Mouse (Mus musculus) kidney, postnatal 4 days (tissue): ENCODE measurements around the gene Tsc2.
A peak's percentile ranks its signal among the peaks of the same experiment; 100 is the strongest.
"Not testable (repeated sequence)": the region's sequence is repeated elsewhere in the genome, so short reads cannot be mapped to it uniquely, and the experiment has no call there.

Experiments used
- DNase-seq, 2 experiments: peaks; one replicate each; pipeline ENCODE4 v3.0.0; 2021; ENCODE audit warnings: mixed read lengths in 2 of 2

Gene Tsc2

GRCm38 (mm10) chr17:24632167-24632812, at the start of gene Tsc2, which contains the start of gene Nthl1:
Gene Tsc2, minus strand, starts transcription at chr17:24632630.
Gene Nthl1, plus strand, starts transcription at chr17:24632680.
- peak; percentile 88 to 93 for DNase-seq

GRCm38 (mm10) chr17:24677500-24678080, 45.2 kb upstream of the Tsc2 start:
- no peak for DNase-seq

GRCm38 (mm10) chr17:24676877-24677276, 44.4 kb upstream of the Tsc2 start:
- DNase-seq: no peak

GRCm38 (mm10) chr17:24676187-24676586, 43.8 kb upstream of the Tsc2 start:
- peak; percentile 82 to 86 for DNase-seq

DNA sequence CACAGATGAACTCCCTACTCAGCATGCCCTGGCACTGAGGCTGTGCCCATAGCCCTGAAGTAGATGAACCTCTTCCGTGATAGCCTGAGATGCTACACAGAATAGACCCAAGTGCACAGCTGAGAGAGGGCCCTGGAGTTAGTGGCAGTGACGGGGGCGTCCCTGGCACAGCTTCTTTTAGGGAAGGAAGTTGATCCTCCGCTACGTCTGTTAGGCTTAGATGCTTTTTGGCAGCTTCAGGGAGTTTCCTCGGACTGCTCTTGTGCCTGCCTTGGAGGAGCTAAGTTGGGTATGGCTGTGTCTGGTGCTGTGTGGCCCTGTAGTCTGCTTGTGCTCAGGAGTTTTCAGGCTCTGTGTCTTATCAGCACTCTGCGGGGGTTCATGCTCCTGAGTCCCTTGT, 41.8 kb upstream of the Tsc2 start:
- DNase-seq: no peak

GRCm38 (mm10) chr17:24672141-24672540, 39.7 kb upstream of the Tsc2 start:
- peak; percentile 55 to 72 for DNase-seq

- DNase-seq: no peak
These were observed 38.9 kb upstream of the Tsc2 start for GRCm38 (mm10) chr17:24671346-24671745.

DNA sequence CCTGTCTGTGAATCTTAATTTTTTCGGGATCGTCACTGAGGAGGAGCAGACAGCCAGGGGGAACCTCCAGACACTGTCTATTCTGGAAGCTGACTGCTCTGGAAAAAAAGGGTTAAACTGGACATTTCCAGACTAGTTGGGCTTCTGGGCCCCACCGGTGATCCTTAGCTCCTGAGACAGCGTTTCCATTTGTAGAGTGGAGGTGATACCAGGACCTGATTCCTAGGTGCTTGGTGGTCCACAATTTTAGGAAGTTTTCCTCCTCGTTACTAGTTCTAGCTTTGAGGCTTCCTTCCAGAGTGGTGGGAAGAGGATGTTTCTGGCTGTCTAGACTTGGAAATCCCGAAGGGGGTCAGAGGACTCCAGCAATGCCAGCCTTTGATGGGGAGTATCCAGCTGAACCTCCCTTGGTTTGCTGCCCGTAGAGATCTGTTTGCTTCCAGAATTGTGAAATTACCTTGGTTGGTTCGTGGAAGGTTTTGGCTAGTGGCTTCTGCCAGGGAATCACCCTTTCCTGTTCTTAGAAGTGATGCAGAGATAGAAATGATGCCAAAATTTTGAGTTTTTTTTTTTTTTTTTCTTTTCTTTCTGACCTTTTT, 37.9 kb upstream of the Tsc2 start:
- no peak for DNase-seq

DNA sequence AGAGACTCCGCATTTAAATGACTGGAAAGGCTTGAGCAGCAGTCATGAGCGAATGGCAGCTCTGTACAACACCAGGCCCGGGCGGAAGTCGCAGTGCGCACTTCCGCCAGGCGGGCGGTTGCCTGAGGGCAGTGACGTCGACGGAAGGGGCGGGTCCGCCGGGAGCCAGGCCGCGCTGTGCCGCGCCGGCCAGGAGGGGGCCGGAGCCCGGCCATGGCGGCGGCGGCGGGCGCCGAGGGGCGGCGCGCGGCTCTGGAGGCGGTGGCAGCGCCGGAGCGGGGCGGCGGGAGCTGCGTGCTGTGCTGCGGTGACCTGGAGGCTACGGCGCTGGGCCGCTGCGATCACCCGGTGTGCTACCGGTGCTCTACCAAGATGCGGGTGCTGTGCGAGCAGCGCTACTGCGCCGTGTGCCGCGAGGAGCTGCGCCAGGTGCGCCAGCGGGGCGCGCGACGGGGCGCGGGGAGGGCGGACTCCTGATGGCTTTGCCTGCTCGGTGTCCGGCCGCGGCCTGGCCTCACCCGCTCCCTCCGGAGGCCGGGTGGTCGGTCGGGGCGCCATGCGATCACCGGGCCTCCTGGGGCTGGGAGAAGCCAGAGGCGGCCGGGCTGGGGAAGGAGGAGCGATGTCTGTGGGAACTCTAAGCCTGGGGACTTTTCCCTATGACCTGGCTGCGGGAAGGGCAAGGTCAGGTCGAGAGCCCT, 37.3 kb upstream of the Tsc2 start, which contains the start of gene Zfp598:
Zfp598 (plus strand) TSS at position 143 of the 701 bp plus-strand sequence.
- peak; percentile 98 for DNase-seq

GRCm38 (mm10) chr17:24669214-24669544, 36.7 kb upstream of the Tsc2 start:
- not testable (repeated sequence) for DNase-seq

DNA sequence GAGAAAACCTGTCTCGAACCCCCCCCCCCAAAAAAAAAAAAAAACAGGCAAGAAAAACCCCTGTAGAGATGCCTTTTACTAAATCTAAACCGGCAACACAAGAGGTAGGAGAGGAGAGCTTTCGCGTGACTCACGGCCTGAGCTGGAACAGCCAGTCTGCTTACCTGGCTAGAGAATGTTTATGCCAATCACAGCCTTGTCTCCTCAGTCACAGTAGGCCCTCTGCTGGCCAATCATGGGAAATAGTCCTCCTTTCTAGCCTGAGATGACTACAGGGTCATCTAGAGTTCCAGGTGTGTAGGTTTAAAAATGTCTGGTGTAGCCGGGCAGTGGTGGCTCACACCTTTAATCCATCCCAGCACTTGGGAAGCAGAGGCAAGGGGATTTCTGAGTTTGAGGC, 35.0 kb upstream of the Tsc2 start:
- peak; percentile 70 to 80 for DNase-seq

DNA sequence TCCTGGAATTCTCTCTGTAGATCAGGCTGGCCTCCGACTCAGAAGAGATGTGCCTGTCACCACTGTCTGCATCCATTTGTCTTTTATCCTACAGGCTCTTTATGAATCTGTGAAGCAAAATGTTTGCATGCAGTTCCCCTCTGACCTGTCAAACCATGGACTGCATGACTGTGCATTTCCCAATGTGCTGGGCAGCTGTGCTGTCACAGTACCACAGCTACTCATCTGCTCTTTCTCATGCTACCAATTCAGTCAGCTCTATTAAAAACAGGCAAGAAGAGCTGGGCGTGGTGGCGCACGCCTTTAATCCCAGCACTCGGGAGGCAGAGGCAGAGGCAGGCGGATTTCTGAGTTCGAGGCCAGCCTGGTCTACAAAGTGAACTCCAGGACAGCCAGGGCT, 34.6 kb upstream of the Tsc2 start:
- DNase-seq: not testable (repeated sequence)

- DNase-seq: peak; percentile 48 to 60
These were observed 25.8 kb upstream of the Tsc2 start, which contains the start of gene Npw for GRCm38 (mm10) chr17:24658017-24658758. Gene Npw, minus strand, starts transcription at chr17:24658457.

GRCm38 (mm10) chr17:24654969-24655368, 22.5 kb upstream of the Tsc2 start:
- no peak for DNase-seq

- DNase-seq: peak; percentile 90 to 93
These were observed 21.7 kb upstream of the Tsc2 start for GRCm38 (mm10) chr17:24653967-24654710.

GRCm38 (mm10) chr17:24651835-24652234, 19.4 kb upstream of the Tsc2 start:
- no peak for DNase-seq

- no peak for DNase-seq
These were observed 18.3 kb upstream of the Tsc2 start for GRCm38 (mm10) chr17:24650766-24651165.

- peak; percentile 80 to 88 for DNase-seq
These were observed 17.7 kb upstream of the Tsc2 start, which contains the start of gene Slc9a3r2 for GRCm38 (mm10) chr17:24650070-24650616. Gene Slc9a3r2, minus strand, starts transcription at chr17:24650327.

DNA sequence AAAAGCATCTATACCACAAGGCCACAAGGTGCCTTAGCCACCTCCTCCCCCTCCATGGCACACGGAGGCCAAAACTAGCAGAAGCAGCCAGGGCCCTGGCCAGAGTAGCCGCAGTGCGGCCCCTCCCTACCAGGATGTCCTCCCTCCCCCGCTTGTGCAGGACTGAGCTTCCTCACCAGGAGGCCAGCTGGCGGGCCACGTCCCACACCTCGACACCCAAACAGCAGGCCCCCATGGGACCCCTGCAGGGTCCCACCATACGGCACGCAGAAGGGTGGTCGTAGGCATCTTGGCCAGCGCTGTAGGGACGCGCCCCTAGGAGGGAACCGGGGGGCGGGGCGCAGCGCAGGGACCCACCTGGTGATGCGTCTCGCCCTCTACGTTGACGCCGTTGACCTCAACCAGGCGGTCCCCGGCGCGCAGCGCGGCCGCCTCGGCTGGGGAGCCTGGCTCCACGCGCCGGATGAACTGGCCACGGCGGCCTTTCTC, 17.2 kb upstream of the Tsc2 start:
- peak; percentile 75 to 83 for DNase-seq

DNA sequence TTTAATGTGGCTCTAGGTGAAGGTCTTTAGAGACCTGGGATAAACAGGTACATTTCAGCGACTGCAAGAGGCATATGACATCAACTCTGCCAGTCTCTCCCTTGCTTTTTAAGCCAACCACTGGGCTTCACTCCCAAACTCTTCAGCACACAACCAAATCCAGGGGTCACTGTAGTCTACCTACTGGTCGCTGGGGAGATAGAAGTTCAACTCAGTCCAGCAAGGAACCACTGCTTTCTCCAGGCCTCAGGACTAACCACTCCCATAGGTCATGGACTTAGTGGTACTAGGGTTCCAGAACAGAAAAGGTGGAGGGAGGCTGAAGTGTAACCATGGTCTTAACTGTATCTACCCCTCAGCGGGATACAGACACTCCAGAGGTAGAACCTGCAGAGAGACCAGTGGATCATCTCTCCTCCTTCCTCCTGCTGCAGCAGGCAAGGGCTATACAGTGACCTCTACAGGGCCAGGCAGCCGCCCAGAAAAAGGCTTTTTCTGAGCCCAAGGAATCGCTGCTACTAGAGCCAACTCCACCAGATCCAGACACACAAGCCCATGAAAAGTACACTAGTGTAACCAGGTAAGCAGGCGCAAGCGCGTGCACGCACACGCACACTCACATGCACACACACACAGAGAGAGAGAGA, 16.4 kb upstream of the Tsc2 start:
- DNase-seq: peak; percentile 36 to 47

DNA sequence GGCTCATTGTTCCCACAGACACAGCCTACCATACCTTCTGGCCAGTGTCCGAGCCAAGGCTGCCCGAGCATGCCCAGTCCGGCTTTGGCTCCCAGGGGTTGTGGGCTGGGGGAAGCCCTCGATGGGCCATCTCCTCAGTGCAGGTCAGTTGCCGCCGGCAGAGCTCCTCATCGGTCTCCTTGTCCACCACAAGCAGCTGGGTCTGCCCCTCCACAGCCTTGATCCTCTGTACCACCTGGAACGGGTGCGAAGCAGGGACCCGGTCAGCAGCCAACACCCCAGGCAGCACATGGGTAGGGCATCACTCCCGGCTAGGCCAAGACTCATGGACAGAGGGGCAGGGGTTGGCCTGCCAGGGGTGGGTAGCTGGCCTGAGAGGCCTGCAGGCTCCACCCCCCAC, 15.1 kb upstream of the Tsc2 start:
- peak in 1 of 2 experiments; percentile 31 for DNase-seq
